Mouse (Mus musculus) inflammation-experienced regulatory T-cells, adult 16 weeks (primary cell): ENCODE measurements around the gene Fdxr. TPM values are rescaled to one million over a fixed set of nuclear protein-coding genes. Genes with fewer than 3 reads are reported as not detected.

Experiments
- polyA plus RNA-seq: library from polyadenylated mRNA; unstranded; fragments of 100-300 nt; shearing (Covaris generic); gene quantifications from one replicate; pipeline ENCODE4 v1.2.1, GENCODE M21; 2017

Fdxr gene
- polyA plus RNA-seq, result 39.5 TPM

GRCm38 (mm10) chr11:115276780-115277603 is at the start of gene Fdxr:
Fdxr (minus strand) TSS chr11:115277050.

GRCm38 (mm10) chr11:115321906-115322693 is 45.2 kb upstream of the Fdxr start, which contains the start of gene Ush1g:
Ush1g (minus strand) TSS chr11:115322041.

GRCm38 (mm10) chr11:115306863-115307262 is 30.0 kb upstream of the Fdxr start, which contains the start of gene Otop2:
Otop2 (plus strand) TSS chr11:115307163.

GRCm38 (mm10) chr11:115297214-115297826 is 20.5 kb upstream of the Fdxr start, which contains the start of gene Fads6:
Fads6 (minus strand) TSS chr11:115297663.

GRCm38 (mm10) chr11:115267061-115267883 is 9.6 kb downstream of the Fdxr start, which contains the start of gene Grin2c:
Grin2c (minus strand) TSS chr11:115267243.

Other genes starting within 250 kb of the Fdxr start
- gene Cd300ld5, start 239.3 kb downstream of the Fdxr start, polyA plus RNA-seq, result not detected
- gene Cd300ld3, start 228.6 kb downstream of the Fdxr start, polyA plus RNA-seq, result not detected
- 1.2 TPM for gene Cd300e, start 214.9 kb downstream of the Fdxr start, polyA plus RNA-seq
- 248 TPM for gene Rab37, start 185.6 kb downstream of the Fdxr start, polyA plus RNA-seq
- gene Cd300lf, start 143.1 kb downstream of the Fdxr start, polyA plus RNA-seq, result 2.1 TPM
- gene Slc9a3r1, start 113.7 kb downstream of the Fdxr start, polyA plus RNA-seq, result 595 TPM
- gene Tmem104, start 89.6 kb downstream of the Fdxr start, polyA plus RNA-seq, result 18.1 TPM
- 15.8 TPM for gene Nat9, start 89.2 kb downstream of the Fdxr start, polyA plus RNA-seq
- gene Grin2c, start 9.8 kb downstream of the Fdxr start, polyA plus RNA-seq, result not detected
- gene Fads6, start 20.6 kb upstream of the Fdxr start, polyA plus RNA-seq, result 1.1 TPM
- gene Otop2, start 30.1 kb upstream of the Fdxr start, polyA plus RNA-seq, result not detected
- not detected for gene Ush1g, start 45.0 kb upstream of the Fdxr start, polyA plus RNA-seq
- gene Otop3, start 57.7 kb upstream of the Fdxr start, polyA plus RNA-seq, result not detected
- 8.4 TPM for gene Hid1, start 90.7 kb upstream of the Fdxr start, polyA plus RNA-seq
- not detected for gene Cdr2l, start 104.9 kb upstream of the Fdxr start, polyA plus RNA-seq
- 162 TPM for gene Mrpl58, start 126.7 kb upstream of the Fdxr start, polyA plus RNA-seq
- 711 TPM for gene Atp5h, start 142.9 kb upstream of the Fdxr start, polyA plus RNA-seq
- gene Kctd2, start 143.1 kb upstream of the Fdxr start, polyA plus RNA-seq, result 4.6 TPM
- not detected for gene Trim80, start 163.5 kb upstream of the Fdxr start, polyA plus RNA-seq
- gene Slc16a5, start 185.4 kb upstream of the Fdxr start, polyA plus RNA-seq, result 11.0 TPM
- 120 TPM for gene Armc7, start 198.6 kb upstream of the Fdxr start, polyA plus RNA-seq
- gene Nt5c, start 214.8 kb upstream of the Fdxr start, polyA plus RNA-seq, result 367 TPM
- 685 TPM for gene Jpt1, start 237.3 kb upstream of the Fdxr start, polyA plus RNA-seq